Mouse (Mus musculus) MEL-GATA-1-ER (cell line): ENCODE measurements at regions not wholly inside any gene's neighbourhood (a gene's known extent, or its start where the extent isn't known, plus 50 kb on each side); places are given as distances from the start of the nearest gene placed in this dataset.
A peak's percentile ranks its signal among the peaks of the same experiment; 100 is the strongest.

Source experiments
- DNase-seq: peaks from one replicate; pipeline ENCODE4 v3.0.0-alpha.2; 2012; ENCODE audit warnings: low read depth; ENCODE audit errors: extremely low read depth

DNA sequence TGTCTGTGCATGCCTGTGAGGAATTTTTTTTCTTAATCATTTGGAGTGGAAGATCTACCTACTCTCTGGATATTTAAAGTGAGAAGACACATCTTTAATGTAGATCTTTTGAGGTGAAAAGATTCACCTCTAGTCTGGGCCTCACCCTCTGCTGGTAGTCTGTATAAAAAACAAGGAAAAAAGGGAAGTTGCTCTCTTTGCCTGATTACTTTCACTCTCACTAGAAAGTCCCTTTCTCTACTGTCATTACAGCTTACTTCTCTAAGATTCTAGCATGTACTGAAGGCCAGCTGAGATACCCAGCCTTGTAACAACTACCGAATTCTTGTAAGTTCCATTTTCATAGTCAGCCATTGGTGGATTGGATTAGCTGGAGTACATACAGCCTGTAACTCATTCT, 3791.9 kb downstream of the 9330182O14Rik start:
- peak; percentile 30 for DNase-seq

DNA sequence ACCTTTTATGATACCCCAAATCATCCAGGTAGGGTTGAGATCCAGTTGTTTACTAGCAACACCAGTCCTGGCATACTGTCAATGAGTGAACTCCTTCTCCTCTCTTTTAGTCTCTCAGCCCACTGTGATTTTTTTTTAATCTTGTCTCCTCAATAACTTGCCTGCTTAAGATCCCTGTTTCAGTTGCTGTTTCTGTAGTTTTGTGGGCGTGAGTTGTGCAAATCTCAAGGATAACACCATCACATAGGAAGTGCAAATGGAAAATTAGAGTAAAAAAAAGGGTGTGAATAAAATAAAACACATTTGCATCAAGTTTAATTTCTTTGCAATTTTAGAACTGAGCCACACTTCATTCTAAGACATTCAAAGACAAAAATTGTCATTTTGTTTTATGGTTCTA, 3799.4 kb downstream of the 9330182O14Rik start:
- no peak for DNase-seq

DNA sequence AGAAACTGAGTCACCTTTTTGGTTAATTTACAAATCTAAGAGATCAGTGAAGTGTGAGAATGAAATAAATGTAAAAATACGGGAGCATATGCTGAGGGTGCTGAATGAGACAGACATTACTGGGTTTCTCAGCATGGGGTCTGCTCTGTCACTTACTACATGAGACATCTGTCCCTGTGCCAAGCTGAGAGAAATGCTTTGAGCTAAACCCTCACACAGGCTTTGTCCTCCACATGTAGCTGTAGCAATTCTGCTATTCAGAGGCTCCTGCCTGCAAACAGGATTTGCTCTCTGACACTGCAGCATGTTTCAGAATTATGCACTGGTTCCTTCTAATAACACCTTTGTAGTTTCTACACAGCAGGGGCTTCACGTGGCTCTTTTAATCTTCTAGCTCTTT, 3806.3 kb downstream of the 9330182O14Rik start:
- no peak for DNase-seq

DNA sequence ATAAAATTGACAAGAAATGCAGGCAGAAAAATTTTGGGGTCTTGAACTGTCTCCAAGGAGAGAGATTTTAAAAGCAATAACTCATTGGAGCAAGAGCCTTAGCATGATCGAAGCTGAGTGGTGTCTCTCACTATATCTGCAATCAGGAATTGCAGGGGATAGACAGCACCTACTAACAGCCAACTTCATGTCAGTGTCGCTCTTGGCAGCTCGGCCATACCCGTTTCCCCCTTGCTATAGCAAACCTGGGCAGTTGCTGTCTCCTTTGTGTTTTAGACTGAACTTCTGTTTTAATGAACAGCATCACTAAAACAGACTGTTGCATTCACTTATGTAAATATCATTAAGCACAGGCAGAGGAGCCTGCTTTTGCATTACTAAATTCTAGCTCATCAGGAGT, 3806.7 kb downstream of the 9330182O14Rik start:
- DNase-seq, result no peak

DNA sequence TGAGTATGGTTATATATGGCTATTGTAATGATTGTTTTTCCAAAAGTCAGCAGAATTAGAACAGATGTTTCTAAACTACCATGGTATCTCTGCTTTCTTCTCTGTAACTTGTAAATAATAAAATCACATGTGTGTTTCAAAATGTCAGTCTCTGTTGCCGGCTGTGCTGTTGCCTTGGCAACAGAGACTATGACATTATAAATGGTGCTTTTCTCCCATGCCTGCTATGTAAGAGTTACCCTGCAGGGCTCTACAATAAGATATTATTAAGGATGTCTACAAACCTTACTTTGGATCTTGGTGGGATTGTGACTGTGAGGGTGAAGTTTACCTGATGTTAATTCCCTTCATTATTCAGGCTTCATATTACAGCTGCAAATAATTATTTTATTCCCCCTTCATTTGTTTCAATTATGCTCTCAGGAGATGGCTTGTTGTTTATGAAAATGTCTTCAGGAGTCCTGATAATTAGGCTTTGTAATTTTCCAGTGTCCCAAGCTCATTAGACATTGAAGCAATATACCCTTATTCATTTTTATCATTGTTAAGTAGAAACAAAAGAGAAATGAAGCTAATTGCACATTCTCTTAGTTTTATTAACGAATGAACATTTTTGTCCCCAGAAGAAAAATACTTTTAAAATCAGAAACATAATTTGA, 3808.0 kb downstream of the 9330182O14Rik start:
- no peak for DNase-seq

DNA sequence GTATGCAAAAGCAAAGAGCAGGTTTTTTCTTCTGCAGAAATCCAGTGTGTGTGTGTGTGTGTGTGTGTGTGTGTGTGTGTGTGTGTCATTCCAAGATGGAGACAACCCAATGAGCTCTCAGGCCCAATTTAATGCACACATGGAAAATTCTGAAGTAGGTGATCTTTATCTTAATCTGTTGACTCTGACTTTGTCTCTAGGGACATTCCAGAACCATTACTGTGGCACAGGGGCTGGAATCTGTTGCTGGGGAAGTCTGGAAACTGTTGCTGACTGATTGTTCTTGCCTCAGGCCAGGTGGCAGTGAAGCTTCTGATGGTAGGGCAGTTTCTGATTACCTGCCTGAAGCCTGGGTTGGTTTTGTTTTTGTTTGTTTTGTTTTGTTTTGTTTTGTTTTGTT, 3850.8 kb downstream of the 9330182O14Rik start:
- no peak for DNase-seq

DNA sequence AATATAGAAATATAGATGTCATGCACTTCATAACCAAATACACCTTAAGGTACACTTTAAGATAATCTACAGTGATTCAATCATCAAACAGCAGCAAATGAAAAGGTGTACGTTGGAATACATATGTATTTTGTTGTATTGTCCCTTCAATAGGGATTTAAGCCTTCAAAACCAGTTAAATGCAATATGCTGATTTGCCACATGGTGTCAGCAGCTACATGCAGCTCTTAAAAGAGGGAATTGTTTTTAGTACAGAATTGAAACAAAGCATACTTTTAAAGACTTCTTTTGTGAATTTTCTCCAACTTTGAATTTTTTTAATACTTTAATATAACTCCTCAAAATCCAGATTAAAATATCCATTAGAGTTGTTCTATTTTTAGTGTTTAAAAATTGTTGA, 3857.1 kb downstream of the 9330182O14Rik start:
- peak; percentile 47 for DNase-seq

DNA sequence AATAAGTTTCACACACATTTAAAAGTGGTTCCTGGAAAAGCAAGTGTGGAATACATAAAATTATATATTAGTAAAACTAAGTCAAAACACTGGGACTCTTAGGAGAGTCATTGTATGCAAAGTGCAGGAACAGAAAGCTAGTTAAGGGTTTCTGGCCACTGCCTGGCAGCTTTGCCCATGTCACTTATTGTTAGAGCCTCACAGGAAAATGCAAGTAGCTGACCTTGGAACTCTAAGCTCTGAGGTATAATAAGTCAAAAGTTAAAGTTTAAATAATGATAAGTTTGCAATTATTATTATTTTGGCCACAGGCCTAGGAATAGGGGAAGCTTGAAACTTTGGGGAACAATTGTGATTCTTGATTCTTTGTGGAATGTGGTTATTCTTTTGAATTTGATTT, 3858.8 kb downstream of the 9330182O14Rik start:
- no peak for DNase-seq

DNA sequence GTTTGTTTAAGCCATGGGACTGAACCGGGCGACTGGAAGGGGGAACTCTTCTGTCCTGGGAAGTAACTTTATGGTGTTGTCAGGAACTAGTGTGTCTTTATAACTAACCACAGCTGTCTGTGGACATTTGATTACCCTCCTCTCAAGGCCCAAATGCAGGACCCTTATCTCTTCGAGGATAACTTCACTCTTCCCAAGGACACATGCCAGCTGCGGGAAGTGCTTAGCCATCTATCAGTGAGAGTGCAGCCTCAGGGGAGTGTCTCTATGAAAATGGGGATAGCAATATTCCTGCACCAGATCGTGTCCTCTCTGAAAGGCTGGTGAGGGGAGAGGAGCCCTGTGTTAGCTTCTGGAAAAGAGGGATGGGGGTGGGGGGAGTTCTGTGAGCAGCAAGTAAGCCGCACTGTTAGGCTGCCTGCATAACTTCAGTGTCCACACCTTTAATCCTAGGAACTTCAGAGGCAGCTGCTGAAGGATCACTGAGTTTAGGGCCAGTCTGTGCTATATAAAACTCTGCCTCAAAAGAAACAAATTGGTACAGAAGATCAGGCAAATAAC, 3892.4 kb downstream of the 9330182O14Rik start:
- no peak for DNase-seq

DNA sequence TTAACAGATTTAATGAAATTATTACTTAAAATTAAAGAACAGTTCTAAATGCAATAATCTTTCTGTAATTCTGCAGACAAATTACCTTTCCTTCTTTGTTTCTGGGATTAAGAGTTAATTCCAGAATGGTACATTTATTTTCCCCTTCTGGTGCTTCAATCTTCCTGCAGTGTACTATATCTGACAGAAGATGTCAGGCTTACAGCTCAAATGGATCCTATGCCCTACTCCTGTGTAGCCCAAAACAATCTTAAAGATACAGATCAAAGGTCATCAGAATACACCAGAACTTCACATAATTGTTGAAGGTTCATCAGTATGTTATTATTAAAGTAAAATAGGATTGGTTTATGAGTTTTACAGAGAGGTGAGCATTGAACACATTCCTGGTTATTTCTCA, 3901.7 kb downstream of the 9330182O14Rik start:
- no peak for DNase-seq

DNA sequence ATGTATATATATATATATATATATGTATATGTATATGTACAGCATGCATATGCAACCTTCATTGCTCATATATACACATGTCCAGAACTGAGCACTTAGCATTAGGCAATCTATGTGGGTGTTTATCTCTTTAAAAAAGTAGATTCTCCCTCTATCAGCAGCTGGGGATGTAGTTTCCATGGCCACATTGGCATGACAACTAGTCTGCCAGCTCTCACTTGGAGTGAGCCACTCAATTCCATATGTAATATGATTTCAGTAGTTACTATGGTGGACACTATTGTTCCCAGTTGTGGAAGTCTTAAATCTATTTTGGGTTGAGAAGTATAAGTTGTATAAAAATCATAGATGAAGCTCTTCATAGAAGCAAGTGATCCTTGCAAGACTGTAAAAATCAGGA, 3903.7 kb downstream of the 9330182O14Rik start:
- DNase-seq, result no peak

DNA sequence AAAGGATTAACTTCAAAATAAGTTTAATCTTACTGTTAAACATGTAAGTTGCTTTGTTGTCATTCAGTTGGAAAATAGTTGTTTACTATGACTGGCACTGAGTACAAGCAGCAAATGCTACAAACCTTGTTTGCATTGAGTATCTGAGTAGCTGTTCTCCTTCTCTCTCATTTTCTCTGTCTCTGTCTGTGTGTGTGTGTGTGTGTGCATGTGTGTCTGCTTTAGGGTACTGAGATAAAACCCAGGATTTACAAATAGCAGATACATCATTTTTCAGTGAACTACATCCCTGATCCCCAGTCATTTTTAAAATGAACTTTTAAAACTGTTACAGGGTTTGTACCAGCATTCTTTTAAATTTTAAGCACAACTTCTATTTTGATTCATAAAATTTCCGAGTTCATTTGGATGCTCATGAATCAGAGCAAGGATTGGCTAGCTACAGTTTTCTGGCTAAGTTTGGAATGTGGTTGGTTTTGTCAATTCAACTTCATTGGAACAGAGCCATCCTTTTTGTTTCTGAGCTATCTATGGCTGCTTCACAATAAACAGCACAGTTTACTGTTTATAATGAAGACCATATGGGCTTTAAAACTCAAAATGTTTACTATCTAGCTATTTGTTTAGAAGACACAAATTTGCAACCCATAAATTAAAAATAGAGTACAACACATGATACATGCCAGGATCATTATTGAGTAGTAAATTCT, 3916.6 kb downstream of the 9330182O14Rik start:
- DNase-seq, result no peak

DNA sequence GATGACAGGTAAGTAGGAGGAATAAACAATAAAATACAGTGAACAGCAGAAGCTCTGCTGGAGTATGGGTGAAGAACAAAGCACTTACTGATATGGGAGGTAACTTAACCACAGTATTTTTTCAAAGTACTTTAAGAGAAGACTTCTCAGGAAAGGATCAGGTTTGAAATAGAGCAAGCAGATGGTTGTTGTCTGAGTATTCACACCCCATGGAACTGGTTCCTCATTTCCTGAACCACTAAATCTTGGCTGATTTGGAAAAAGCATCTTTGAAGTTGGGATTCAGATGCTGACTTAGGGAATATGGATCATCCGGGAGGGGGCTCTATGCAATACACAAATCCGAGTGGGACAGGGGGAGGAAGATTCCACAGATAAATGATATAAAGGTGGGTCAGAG, 3930.7 kb downstream of the 9330182O14Rik start:
- DNase-seq, result no peak

DNA sequence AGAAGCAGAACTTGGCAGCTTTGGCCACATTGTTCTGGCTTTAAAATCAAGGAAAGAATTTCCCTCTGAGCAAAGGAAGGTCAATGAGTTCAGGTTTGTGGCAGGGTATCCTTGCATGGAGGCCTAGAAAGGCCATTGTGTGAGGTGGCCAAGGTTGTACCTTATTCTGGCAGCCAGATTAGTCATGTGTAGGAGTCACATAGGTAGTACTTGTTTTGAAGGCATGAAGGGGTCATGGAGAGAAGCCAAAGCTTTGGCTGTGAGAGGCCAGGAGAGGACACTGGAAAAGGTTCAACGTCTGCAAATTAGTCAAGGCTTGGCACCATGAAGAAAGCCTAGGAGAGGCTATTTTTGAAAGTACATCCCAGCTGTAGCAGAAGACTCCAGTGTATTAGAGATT, 3949.5 kb downstream of the 9330182O14Rik start:
- DNase-seq, result no peak

DNA sequence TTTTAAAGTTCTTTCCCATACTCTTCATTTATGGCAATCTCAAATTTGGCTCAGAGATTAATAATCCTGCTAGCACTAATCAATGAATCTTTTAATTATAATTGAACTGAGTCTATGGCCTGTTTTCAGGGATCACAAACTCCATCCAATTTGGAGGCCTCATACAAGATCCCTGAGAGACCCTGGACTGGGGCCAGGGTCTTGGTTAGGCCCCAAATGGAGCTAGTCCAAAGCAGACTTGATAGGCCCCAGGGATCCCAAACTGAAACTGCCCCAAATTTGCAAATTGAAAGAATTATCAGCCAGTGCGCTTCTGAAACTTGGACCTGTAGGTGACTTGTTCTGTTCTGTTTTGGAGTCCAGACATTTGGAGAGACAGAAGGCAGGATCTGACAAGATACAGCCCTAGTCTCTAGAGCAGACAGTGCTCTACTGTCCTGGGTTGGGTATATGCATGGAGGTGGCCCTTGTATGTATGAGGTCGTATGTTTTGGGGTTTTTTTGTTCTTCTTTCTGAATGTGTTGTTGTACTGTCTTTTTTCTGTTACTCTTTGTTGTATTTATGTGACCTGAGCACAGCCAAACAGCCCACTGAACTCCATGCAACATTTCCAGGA, 3978.3 kb downstream of the 9330182O14Rik start:
- no peak for DNase-seq

DNA sequence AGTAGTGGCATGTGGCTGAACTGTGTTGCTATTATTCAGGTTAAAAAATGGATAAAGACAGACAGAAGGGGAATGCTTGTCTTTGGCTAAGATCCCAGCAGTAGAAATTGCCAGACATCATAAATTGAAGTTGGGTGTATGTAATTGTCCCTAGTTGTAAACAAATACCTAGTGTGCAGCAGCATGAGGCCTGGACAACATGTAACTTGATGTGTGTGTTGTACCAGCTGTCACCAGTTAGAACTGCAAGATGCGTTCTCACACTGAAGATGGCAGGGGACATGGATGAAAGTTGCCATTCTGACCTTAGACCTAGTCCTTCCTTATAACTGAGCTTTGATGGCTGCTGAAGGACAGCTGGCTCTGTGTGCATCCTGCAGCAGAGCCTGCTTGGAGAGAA, 4000.0 kb downstream of the 9330182O14Rik start:
- no peak for DNase-seq
